23 mouse cellular contexts compared by ENCODE assay signal in genomic region chr16:75190316-75190715, GRCm38 (mm10).
DNase-seq lines count a peak whose midpoint lies in the region; ATAC-seq and TF ChIP-seq lines count a peak whose summit lies in the region.
"Had no signal": no experiment of that assay in that cellular context is flagged by ENCODE, and none has a peak within 500 bp of the region (broad histone marks: within the 10 kb centered on the region; RNA-seq: fewer than 3 reads in every experiment).

No protein-coding gene starts in this region.

- H3K27me3 ChIP-seq in neural tube, embryonic 15.5 days (replicated peaks): no peaks in the 10 kb centered on the region
- H3K27me3 ChIP-seq: embryonic facial prominence, embryonic 13.5 days; embryonic facial prominence, embryonic 15.5 days; forebrain, embryonic 12.5 days; Patski had no signal

- no peaks in the 10 kb centered on the region for H3K9me3 ChIP-seq in neural tube, embryonic 15.5 days (replicated peaks)
- H3K9me3 ChIP-seq: embryonic facial prominence, embryonic 13.5 days; embryonic facial prominence, embryonic 15.5 days; forebrain, embryonic 10.5 days; forebrain, embryonic 12.5 days had no signal

- no peak for ATAC-seq in neural tube, embryonic 15.5 days (ENCODE audit: low FRiP score)
- ATAC-seq: activated CD4-positive, CD25-positive, alpha-beta regulatory T cell, adult 4 months; forebrain, embryonic 14.5 days; forebrain, embryonic 16.5 days; Patski had no signal

- peak; percentile 4 for DNase-seq in Muller cell, postnatal 12 days (ENCODE audit: inconsistent ontology term)
- peak; percentile 31 for DNase-seq in brain, embryonic 14.5 days (ENCODE audit: low read depth)
- DNase-seq in retina, postnatal 1 day: peak; percentile 75
- DNase-seq in urinary bladder, postnatal 25 days (ENCODE audit: low spot score): no peak
- DNase-seq: adrenal gland, adult 8-10 months; adrenal gland, postnatal 14 days; adrenal gland, postnatal 36 days; cerebellum, adult 11 months; cerebellum, adult 18-20 months; cerebellum, adult 9-10 months; cerebellum, postnatal 14 days; cerebellum, postnatal 36 days; embryo, embryonic 11 days had no signal

- H3K9ac ChIP-seq in neural tube, embryonic 15.5 days (replicated peaks): no peak overlapping the region
- H3K9ac ChIP-seq: embryonic facial prominence, embryonic 13.5 days; embryonic facial prominence, embryonic 15.5 days; forebrain, embryonic 12.5 days had no signal

- no peak for TF ChIP-seq CTCF in brain, embryonic 14.5 days (IDR thresholded peaks at IDR 0.05; ENCODE audit: borderline replicate concordance, extremely low read depth, insufficient read depth, insufficient read length)

- no peak overlapping the region for H3K4me2 ChIP-seq in neural tube, embryonic 15.5 days
- H3K4me2 ChIP-seq: embryonic facial prominence, embryonic 13.5 days; embryonic facial prominence, embryonic 15.5 days; forebrain, embryonic 12.5 days had no signal

- H3K27ac ChIP-seq in neural tube, embryonic 15.5 days (replicated peaks): no peak overlapping the region
- H3K27ac ChIP-seq: embryonic facial prominence, embryonic 13.5 days; embryonic facial prominence, embryonic 15.5 days; forebrain, embryonic 10.5 days; forebrain, embryonic 12.5 days had no signal

- TF ChIP-seq POLR2A in brain, embryonic 14.5 days (IDR thresholded peaks at IDR 0.05; ENCODE audit: borderline replicate concordance, extremely low read depth, insufficient read depth, insufficient read length, poor library complexity, severe bottlenecking): no peak

- WGBS in neural tube, embryonic 15.5 days: 79% methylated on average over 6 of the region's 6 CpGs

- H3K36me3 ChIP-seq in neural tube, embryonic 15.5 days: no peaks in the 10 kb centered on the region
- H3K36me3 ChIP-seq: embryonic facial prominence, embryonic 13.5 days; embryonic facial prominence, embryonic 15.5 days; forebrain, embryonic 10.5 days; forebrain, embryonic 12.5 days had no signal

- H3K4me1 ChIP-seq in neural tube, embryonic 15.5 days: no peaks in the 10 kb centered on the region
- H3K4me1 ChIP-seq: embryonic facial prominence, embryonic 13.5 days; embryonic facial prominence, embryonic 15.5 days; forebrain, embryonic 10.5 days; forebrain, embryonic 12.5 days had no signal

- no peak overlapping the region for H3K4me3 ChIP-seq in neural tube, embryonic 15.5 days (replicated peaks)
- H3K4me3 ChIP-seq: embryonic facial prominence, embryonic 13.5 days; embryonic facial prominence, embryonic 15.5 days; erythroblast, embryonic 14.5 days; forebrain, embryonic 10.5 days; forebrain, embryonic 12.5 days had no signal
